Mouse (Mus musculus): ENCODE data around the gene Myh3. TPM values are rescaled to one million over a fixed set of nuclear protein-coding genes. Genes with fewer than 3 reads are reported as not detected.

Myh3 gene
- not detected in 2 replicates for total RNA-seq (2017)

DNA sequence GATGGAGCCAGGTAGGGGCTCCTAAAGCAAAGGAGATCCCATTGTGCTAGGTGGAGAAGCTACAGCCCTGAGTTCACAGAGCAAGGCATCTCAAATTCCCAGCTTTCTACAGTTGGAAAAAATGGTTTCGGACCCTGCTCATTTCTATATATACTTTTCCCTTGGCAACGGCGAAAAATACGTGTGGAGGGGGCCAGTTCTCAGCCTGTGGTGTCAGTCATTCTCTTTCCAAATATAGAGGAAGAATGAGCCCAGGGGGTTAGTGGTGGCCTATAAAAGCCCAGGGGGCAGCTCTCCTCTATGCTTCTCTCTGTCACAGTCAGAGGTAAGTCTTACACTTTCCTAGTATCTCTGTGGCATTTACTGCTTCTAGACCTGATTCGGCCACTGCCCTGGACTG lies at the start of gene Myh3:
Gene Myh3, plus strand, starts transcription at position 301 of the 400 bp plus-strand sequence.
- no peak for ATAC-seq (ENCODE audit: extremely low read depth, insufficient number of reproducible peaks, low FRiP score, poor library complexity, severe bottlenecking)

DNA sequence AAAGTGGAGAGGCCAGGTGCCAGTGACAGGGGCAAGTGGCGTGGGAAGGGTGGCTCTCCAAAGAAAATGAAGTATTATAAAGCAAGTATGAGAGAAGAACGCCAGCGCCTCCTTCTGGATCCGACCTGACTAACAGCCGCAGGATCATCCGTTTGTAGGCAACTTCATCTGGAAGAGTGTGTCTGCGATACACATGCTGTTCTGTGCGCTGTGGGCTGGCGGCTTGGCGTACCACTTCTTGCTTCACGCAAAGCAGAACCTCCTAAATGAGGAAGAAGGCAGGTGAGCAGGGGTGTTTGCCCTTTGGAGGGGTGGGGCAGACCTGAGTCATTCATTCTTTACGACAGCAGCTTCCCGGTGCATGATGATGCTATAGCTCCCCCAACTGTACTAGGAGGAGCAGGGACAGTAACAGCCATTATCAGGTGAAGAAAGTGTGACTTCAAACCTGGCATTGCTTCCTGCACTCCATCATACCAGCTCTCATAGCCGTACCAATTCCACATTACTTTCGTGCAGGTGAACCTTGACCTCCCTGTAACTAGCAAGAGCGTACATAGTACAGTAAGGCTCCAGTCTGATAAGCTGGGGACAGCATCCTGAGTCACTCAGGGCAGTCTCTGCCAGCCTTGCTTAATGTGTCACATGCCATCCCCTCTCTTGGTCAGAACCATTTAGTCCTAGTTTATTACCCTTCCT lies 47.0 kb upstream of the Myh3 start:
- peak; percentile 84 for ATAC-seq (ENCODE audit: extremely low read depth, insufficient number of reproducible peaks, low FRiP score, poor library complexity, severe bottlenecking)

DNA sequence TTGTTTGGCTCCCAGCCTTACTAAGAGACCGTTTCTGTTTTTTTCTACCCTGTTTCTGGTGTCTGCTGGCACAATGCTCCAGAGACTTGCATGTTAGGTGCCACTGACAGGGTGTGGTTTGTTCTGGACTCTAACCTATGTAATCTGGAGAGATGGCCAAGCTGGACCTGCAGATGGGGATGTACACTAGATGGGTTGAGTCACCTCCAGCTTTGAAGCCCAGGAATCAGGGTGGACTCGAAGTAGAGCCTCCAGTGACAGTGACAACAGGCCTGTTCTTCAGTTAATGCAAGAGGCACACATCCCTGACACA lies 46.5 kb upstream of the Myh3 start:
- no peak for ATAC-seq (ENCODE audit: extremely low read depth, insufficient number of reproducible peaks, low FRiP score, poor library complexity, severe bottlenecking)

DNA sequence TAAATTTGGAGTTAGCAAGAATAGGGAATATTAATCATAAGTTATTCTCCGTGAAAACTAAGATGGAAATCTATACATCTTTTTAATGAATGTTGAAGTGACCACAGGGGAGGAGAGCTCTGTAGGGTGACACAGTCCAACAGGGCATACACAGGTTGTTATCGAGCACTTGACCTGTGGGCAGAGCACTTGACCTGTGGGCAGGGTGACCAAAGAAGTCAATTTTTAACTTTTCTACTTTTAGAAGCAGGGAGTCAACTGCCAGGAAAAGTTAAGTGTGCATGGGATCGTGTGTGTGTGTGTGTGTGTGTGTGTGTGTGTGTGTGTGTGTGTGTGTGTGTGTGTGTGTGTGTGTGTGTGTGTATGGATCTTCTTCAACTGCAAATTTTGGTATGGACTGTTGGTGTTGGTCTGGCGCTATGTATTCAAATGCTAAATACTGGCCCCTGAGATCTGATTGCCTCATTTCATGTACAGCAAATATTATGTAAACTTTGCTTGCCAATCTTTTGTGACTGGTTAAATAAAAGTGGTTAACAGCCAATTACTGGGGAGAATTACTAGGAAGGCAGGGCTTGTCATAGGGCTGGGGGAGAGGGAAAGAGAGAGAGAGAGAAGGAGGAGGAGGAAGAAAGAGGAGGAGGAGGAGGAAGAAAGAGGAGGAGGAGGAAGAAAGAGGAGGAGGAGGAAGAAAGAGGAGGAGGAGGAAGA lies 43.2 kb upstream of the Myh3 start:
- no peak for ATAC-seq (ENCODE audit: extremely low read depth, insufficient number of reproducible peaks, low FRiP score, poor library complexity, severe bottlenecking)

DNA sequence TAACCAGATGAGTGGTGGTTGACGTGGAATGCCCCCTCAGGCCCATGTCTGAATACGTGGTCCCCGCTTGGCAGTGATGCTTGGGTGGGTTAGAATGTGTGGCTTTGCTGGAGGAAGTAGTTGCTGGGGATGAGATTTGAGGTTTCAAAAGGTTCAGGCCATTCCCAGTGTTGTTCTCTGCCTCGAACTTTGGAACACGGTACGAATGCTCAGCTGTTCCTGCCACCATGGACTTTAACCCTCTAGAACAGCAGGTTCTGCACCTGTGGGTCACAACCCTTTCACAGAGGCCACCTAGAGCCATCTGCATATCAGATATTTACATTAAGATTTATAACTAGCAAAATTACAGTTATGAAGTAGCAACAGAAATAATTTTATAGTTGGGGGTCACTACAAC lies 41.9 kb upstream of the Myh3 start:
- ATAC-seq (ENCODE audit: extremely low read depth, insufficient number of reproducible peaks, low FRiP score, poor library complexity, severe bottlenecking), result no peak

DNA sequence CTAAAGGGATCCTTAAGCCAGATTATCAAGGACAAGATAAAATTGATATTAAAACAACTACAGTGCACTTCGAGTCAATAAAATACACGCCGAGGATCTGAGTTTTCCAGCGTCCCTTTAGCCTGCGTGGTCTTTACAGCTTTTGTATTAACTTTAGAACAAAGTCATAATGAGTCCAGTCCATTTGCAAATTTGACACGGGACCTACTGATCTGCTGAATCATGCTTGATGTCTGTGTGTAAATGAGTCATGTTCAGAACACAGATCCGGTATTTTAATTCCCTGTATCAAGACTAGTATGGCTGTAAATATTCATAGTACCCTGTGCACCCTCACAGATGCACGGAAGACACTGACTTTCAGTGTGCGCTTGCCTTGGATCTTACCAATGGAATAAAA lies 41.2 kb upstream of the Myh3 start:
- no peak for ATAC-seq (ENCODE audit: extremely low read depth, insufficient number of reproducible peaks, low FRiP score, poor library complexity, severe bottlenecking)

DNA sequence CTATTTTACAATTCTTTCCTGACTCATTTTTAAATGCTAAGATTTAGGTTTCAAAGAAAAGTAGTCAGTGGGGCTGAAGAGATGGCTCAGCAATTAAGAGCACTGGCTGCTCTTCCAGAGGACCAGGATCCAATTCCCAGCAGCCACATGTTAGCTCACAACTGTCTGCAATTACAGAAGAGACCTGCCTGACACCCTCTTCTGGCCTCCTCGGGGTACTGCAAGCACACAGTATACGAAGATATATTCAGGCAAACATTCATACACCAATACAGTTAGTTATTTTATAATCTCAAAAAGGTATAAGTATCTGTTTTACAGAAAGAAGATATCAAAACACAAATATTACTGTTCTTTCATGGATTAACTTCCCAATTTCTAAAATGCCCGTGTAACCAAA lies 38.3 kb upstream of the Myh3 start:
- no peak for ATAC-seq (ENCODE audit: extremely low read depth, insufficient number of reproducible peaks, low FRiP score, poor library complexity, severe bottlenecking)

DNA sequence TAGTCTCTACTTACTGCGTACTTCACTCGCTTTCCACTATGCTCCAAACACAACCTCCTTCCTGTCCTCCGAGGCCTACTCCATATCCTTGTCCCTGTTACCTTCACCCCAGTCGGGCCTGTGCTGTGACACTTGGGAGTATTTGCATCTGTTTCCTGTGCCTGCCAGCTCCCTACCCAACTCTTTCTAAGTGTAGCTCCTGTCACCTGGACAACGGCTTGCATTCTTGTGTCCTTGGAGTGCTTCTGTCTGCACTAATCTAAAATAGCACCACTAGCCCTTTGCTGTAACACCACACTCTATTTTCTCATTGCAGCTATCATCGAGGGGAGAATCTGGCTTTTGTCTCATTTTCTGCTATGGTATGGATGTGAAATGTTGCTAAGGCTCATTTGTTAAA lies 37.6 kb upstream of the Myh3 start:
- ATAC-seq (ENCODE audit: extremely low read depth, insufficient number of reproducible peaks, low FRiP score, poor library complexity, severe bottlenecking), result no peak

DNA sequence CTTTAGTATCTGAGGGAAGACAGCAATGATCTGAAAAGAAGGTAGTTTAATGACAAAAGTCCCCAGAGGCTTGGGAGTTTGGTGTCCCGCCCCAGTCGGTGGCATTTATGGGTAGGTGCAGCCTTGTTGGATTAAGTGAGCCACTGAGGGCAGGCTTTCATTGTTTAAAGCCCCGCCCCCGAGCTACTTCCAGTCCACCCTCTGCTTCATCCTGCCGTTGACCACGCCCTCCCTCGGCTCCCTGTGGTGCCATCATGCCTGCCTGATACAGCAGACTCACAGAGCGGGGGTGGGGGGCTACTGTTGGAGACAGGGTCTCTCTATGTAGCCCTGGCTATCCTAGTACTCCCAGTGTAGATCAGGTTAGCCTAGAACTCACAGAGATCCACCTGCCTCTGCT lies 35.1 kb upstream of the Myh3 start:
- ATAC-seq (ENCODE audit: extremely low read depth, insufficient number of reproducible peaks, low FRiP score, poor library complexity, severe bottlenecking), result no peak

DNA sequence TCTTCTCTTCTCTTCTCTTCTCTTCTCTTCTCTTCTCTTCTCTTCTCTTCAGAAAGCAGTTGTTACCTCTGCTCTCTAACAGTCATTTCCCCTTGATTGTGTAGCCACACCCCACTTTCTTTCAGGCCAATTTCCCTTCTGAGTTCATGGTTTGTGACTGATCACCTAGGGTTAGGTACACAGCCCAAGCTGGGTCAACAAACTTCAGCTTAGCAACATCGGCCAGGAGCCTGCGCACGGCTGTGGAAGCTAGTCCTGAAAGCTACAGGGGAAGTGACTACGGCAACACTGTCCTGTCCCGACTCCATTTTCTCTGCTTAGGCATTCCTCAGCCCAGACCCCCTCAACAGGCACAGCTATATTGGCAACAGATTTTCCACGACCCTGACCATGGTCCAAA lies 33.1 kb upstream of the Myh3 start:
- no peak for ATAC-seq (ENCODE audit: extremely low read depth, insufficient number of reproducible peaks, low FRiP score, poor library complexity, severe bottlenecking)

DNA sequence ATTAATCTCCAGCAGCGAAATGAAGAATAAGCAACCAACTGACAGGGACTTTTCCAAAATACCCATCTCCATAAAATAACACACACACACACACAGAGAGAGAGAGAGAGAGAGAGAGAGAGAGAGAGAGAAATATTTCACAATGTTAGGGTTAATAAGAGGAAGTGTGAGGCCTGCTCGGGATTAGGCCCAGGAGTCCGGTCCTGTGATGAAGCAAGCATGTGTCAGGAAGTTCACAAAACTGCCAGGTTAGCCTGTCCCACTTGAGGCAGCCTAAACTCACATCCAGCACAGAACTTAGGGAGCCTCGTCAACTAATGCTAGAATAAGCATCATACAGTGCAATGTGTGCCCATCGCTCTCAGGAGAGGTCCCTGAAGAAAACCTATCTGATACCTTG lies 30.9 kb upstream of the Myh3 start:
- peak; percentile 41; the same call in 1 of the 2 replicates for ATAC-seq (ENCODE audit: extremely low read depth, insufficient number of reproducible peaks, low FRiP score, poor library complexity, severe bottlenecking)

DNA sequence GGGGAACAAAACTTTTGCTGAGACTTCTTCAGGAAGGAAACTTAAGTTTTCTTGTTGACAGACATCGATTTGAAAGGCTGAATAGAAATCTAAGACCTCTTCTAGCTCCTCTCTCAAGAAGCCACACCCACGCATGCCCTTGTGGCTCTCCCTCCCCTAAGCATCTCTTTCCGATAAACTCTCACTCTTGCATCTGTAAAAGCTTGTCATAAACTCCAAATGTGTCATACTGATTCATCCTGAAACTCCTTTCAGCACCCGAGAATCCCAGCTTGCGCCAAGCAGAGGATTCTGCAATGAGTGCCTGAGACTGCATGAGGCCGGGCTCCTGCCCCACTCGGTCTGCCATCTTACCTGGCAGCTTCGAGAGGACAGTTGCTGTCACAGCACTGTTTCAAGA lies 29.6 kb upstream of the Myh3 start:
- ATAC-seq (ENCODE audit: extremely low read depth, insufficient number of reproducible peaks, low FRiP score, poor library complexity, severe bottlenecking), result no peak

DNA sequence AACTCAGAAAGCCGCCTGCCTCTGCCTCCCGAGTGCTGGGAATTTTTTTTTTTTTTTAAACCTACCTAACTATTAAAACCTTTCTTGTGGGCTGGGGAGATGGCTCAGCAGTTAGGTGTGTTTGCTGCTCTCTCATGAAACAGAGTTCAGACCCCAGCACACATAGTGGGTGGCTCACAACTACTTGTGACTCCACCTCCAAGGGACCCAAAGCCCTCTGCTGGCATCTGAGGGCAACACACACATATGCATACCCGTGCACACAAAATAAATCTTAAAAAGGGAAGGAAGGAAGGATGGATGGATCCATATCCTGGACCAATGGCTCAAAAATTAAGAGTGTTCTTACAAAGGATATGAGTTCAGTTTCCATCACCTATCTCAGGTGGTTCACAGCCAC lies 28.8 kb upstream of the Myh3 start:
- ATAC-seq (ENCODE audit: extremely low read depth, insufficient number of reproducible peaks, low FRiP score, poor library complexity, severe bottlenecking), result no peak

DNA sequence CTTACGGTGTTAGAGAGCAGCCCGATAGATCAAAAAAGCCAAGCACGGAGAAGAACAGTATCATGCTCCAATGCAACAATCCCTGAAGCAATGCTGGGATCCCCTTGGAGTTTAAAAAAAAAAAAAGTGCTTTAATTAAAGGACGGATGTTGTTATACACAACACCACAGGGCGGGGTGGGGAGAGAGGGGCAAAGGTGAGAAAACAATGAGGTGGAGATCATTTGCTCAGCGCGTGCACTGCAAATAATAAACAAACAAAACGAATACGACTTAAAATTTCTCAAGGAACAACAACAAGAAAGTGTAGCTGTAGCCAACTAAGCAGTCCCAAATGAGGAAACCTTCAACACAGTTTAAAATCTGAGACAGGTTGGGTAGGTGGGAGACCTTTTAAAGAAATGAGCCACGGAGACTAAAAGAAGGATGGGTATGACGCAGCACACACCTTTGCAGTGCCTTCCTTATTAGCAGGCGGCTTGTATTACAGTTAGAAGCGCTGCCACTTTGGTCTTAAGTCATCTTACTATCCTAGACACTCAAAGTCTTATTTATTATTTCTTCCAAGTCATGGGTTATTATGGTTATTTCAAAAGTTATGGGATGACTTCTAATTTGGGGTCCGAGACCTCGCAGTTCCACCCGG lies 26.3 kb upstream of the Myh3 start:
- no peak for ATAC-seq (ENCODE audit: extremely low read depth, insufficient number of reproducible peaks, low FRiP score, poor library complexity, severe bottlenecking)

DNA sequence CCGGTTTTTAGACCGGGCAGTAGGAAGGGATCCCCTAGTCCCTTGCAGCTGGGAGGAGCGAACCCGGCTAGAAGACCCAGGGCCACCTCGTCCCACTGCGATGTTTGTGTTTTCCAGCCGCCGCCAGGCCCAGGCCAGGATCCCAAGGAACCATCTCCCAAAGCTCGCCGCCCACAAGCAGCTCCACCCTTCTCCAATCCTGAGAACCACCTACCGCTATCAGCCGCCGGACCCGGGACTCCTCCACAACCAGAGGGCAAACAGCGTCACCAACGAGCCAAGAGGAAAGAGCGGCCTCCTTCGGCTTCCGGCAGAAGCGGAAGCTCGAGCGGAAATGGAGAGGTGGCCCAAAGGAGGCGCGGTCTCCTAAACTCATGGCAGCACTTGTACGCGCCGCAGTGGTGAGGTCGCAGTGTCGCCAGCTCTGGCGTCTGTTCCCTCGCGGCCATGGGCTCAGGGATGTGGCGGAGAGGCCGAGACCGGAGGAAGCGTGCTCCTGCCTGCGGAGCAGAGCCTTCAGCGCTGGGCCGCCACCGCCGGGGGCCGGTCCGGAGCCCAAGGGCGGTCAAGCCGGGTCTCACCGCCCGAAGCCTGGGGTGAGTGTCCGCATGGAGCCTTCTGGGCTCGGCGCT lies 25.7 kb upstream of the Myh3 start, which contains the start of the genes Adprm and Sco1:
Gene Adprm, minus strand, starts transcription at position 274 of the 632 bp plus-strand sequence.
Gene Sco1, plus strand, starts transcription at position 350 of the 632 bp plus-strand sequence.
- peak; percentile 95 for ATAC-seq (ENCODE audit: extremely low read depth, insufficient number of reproducible peaks, low FRiP score, poor library complexity, severe bottlenecking)

DNA sequence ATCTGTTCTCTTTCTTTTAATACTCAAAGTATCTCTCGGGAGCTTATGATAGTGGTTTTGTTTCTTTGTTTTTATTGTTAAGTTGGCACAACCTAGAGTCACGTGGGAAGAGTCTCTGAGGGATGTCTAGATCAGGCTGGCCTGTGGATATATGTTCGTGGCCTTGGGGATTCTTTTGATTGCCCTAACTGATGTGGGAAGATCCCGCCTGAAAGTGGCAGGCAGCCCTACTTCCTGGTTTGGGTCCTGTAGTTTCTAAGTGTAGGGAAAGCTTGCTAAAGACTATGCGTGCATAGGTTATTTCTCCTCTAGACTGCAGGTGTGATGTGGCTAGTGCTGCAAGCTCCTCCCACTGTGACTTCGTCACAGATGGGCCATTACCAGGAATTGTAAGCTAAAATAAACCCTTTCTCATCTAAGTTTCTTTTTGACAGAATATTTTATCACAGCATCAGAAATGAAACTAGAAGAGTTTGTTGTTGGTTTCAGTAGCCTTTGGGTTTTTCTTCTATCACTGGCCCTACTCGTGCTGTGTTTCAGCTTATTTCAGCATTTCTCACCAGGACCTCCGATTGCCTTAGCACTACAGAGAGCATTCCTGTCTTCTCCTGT lies 23.2 kb upstream of the Myh3 start:
- ATAC-seq (ENCODE audit: extremely low read depth, insufficient number of reproducible peaks, low FRiP score, poor library complexity, severe bottlenecking), result no peak

DNA sequence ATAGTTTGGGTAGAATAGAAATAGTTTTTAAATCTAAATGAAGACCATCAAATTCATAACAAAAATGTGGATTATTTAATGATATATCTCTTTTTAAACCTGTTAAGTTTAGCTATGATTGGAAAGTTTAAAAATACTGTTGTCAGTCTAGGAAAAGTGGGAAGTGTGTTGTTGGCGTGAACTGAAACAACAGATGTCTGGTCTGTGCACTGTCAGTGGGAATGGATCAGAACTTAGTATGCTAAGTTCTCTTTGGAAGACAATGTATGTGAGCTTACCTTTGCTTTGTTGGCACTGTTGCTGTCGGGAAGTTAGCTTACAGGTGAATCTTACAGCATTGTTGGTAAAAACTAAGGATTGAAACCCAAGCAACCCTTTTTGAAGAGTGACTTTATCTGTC lies 16.8 kb upstream of the Myh3 start:
- no peak for ATAC-seq (ENCODE audit: extremely low read depth, insufficient number of reproducible peaks, low FRiP score, poor library complexity, severe bottlenecking)

DNA sequence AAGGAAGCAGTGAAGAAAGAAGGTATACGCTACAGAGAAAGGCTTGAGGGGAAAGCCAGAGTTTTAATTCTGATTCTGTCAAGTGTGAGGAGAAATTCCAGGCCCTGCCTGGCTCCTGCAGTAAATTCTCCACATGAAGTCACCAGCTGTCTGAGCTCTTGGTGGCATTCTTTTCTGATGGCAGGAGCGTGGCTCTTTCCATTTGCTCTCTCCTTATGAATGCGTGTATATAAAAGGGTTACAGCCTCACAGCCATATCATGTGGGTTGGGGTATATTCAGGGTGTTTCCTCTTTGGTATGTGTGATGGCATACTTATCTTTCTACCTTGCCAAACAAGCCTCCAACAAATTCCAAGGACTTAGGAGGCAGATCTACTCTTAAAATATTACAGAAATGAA lies 15.4 kb upstream of the Myh3 start:
- no peak for ATAC-seq (ENCODE audit: extremely low read depth, insufficient number of reproducible peaks, low FRiP score, poor library complexity, severe bottlenecking)

DNA sequence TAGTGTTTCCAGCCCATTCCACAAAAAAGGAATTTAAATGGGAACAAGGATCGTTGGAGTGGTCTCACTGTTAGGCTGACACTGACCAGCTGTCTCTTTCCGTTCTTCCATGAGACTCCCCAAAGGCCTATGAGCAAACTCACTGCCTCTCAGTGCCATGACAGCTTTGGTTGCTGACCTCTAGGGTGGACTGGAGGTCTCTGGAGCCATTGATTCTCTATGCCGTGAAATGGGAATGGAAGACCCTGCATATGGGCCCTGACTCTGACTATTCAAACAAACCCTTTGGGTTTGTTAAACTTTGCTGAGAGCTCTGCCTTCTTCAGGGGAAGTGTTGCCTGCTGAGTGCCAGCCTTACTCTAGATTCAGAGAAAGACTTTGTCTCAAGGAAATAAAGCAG lies 10.4 kb upstream of the Myh3 start:
- no peak for ATAC-seq (ENCODE audit: extremely low read depth, insufficient number of reproducible peaks, low FRiP score, poor library complexity, severe bottlenecking)

All from neutrophil, adult 5-6 weeks (primary cell).